28 mouse cellular contexts compared by ENCODE assay signal in genomic region chr4:27945768-27946167, GRCm38 (mm10).
A peak's percentile ranks its signal among the peaks of the same experiment; 100 is the strongest.
DNase-seq lines count a peak whose midpoint lies in the region; ATAC-seq and TF ChIP-seq lines count a peak whose summit lies in the region.
"Had no signal": no experiment of that assay in that cellular context is flagged by ENCODE, and none has a peak within 500 bp of the region (broad histone marks: within the 10 kb centered on the region; RNA-seq: fewer than 3 reads in every experiment).

No protein-coding gene starts in this region.

- no peak overlapping the region for H3K4me2 ChIP-seq in forebrain, postnatal 0 days (ENCODE audit: low read depth)
- no peak overlapping the region for H3K4me2 ChIP-seq in forebrain, embryonic 11.5 days (ENCODE audit: low read depth, low read length, severe bottlenecking)
- H3K4me2 ChIP-seq in hindbrain, embryonic 11.5 days (replicated peaks; ENCODE audit: low read depth, low read length) = no peak overlapping the region
- H3K4me2 ChIP-seq in hindbrain, embryonic 12.5 days (replicated peaks) = no peak overlapping the region
- no peak overlapping the region for H3K4me2 ChIP-seq in midbrain, embryonic 12.5 days (replicated peaks)
- H3K4me2 ChIP-seq: embryonic facial prominence, embryonic 13.5 days; embryonic facial prominence, embryonic 15.5 days; forebrain, embryonic 13.5 days; forebrain, embryonic 15.5 days had no signal

- H3K36me3 ChIP-seq in forebrain, postnatal 0 days (ENCODE audit: insufficient read depth) = no peaks in the 10 kb centered on the region
- no peaks in the 10 kb centered on the region for H3K36me3 ChIP-seq in forebrain, embryonic 11.5 days (ENCODE audit: control insufficient read depth, insufficient read depth, low read length)
- no peaks in the 10 kb centered on the region for H3K36me3 ChIP-seq in hindbrain, embryonic 11.5 days (ENCODE audit: control insufficient read depth, insufficient read depth, low read length)
- no peaks in the 10 kb centered on the region for H3K36me3 ChIP-seq in hindbrain, embryonic 12.5 days
- H3K36me3 ChIP-seq in midbrain, embryonic 12.5 days = no peaks in the 10 kb centered on the region
- H3K36me3 ChIP-seq in midbrain, embryonic 10.5 days = no peaks in the 10 kb centered on the region
- H3K36me3 ChIP-seq: embryonic facial prominence, embryonic 13.5 days; embryonic facial prominence, embryonic 15.5 days; forebrain, embryonic 10.5 days; forebrain, embryonic 15.5 days; G1E had no signal

- no peak for TF ChIP-seq CTCF in forebrain, postnatal 0 days (IDR thresholded peaks at IDR 0.05; ENCODE audit: low read depth)

- H3K27ac ChIP-seq in forebrain, postnatal 0 days (ENCODE audit: low read depth, low read length) = no peak overlapping the region; the same call in 1 of the 2 replicates
- no peak overlapping the region for H3K27ac ChIP-seq in forebrain, embryonic 11.5 days (ENCODE audit: low read depth, low read length)
- H3K27ac ChIP-seq in hindbrain, embryonic 11.5 days (ENCODE audit: low read depth, low read length) = no peak overlapping the region
- H3K27ac ChIP-seq in hindbrain, embryonic 12.5 days = no peak overlapping the region
- no peak overlapping the region for H3K27ac ChIP-seq in midbrain, embryonic 12.5 days (replicated peaks)
- no peak overlapping the region for H3K27ac ChIP-seq in midbrain, embryonic 10.5 days (replicated peaks)
- H3K27ac ChIP-seq: embryonic facial prominence, embryonic 13.5 days; embryonic facial prominence, embryonic 15.5 days; forebrain, embryonic 10.5 days; forebrain, embryonic 13.5 days; forebrain, embryonic 15.5 days had no signal

- H3K4me3 ChIP-seq in forebrain, postnatal 0 days (ENCODE audit: low read depth, low read length) = no peak overlapping the region
- H3K4me3 ChIP-seq in forebrain, embryonic 11.5 days (ENCODE audit: low read depth, low read length) = no peak overlapping the region
- no peak overlapping the region for H3K4me3 ChIP-seq in hindbrain, embryonic 11.5 days (ENCODE audit: low read depth, low read length)
- no peak overlapping the region for H3K4me3 ChIP-seq in hindbrain, embryonic 12.5 days
- no peak overlapping the region for H3K4me3 ChIP-seq in midbrain, embryonic 12.5 days
- H3K4me3 ChIP-seq in midbrain, embryonic 10.5 days = no peak overlapping the region
- H3K4me3 ChIP-seq: embryonic facial prominence, embryonic 13.5 days; embryonic facial prominence, embryonic 15.5 days; erythroblast, embryonic 14.5 days; forebrain, embryonic 10.5 days; forebrain, embryonic 13.5 days; forebrain, embryonic 15.5 days had no signal

- H3K9me3 ChIP-seq in forebrain, postnatal 0 days (ENCODE audit: low read length) = no peaks in the 10 kb centered on the region
- H3K9me3 ChIP-seq in forebrain, embryonic 11.5 days (ENCODE audit: control insufficient read depth, low read length) = no peaks in the 10 kb centered on the region
- no peaks in the 10 kb centered on the region for H3K9me3 ChIP-seq in hindbrain, embryonic 11.5 days (ENCODE audit: control insufficient read depth, low read length)
- no peaks in the 10 kb centered on the region for H3K9me3 ChIP-seq in hindbrain, embryonic 12.5 days (replicated peaks)
- H3K9me3 ChIP-seq in midbrain, embryonic 12.5 days = no peaks in the 10 kb centered on the region
- no peaks in the 10 kb centered on the region for H3K9me3 ChIP-seq in midbrain, embryonic 10.5 days (replicated peaks)
- H3K9me3 ChIP-seq: embryonic facial prominence, embryonic 13.5 days; embryonic facial prominence, embryonic 15.5 days; forebrain, embryonic 10.5 days; forebrain, embryonic 13.5 days; forebrain, embryonic 15.5 days; G1E had no signal

- no peaks in the 10 kb centered on the region for H3K4me1 ChIP-seq in forebrain, postnatal 0 days (ENCODE audit: insufficient read depth)
- no peaks in the 10 kb centered on the region for H3K4me1 ChIP-seq in forebrain, embryonic 11.5 days (replicated peaks; ENCODE audit: control insufficient read depth, insufficient read depth, low read length)
- no peaks in the 10 kb centered on the region for H3K4me1 ChIP-seq in hindbrain, embryonic 11.5 days (replicated peaks; ENCODE audit: control insufficient read depth, insufficient read depth, low read length)
- H3K4me1 ChIP-seq in hindbrain, embryonic 12.5 days = no peaks in the 10 kb centered on the region
- peaks cover 8% of the 10 kb centered on the region for H3K4me1 ChIP-seq in midbrain, embryonic 12.5 days
- peaks cover 22% of the 10 kb centered on the region for H3K4me1 ChIP-seq in midbrain, embryonic 10.5 days
- H3K4me1 ChIP-seq: embryonic facial prominence, embryonic 13.5 days; embryonic facial prominence, embryonic 15.5 days had no signal

- no peaks in the 10 kb centered on the region for H3K27me3 ChIP-seq in forebrain, postnatal 0 days (ENCODE audit: insufficient read depth, low read length)
- no peaks in the 10 kb centered on the region for H3K27me3 ChIP-seq in forebrain, embryonic 11.5 days (ENCODE audit: control insufficient read depth, insufficient read depth, low read length)
- H3K27me3 ChIP-seq in hindbrain, embryonic 11.5 days (ENCODE audit: control insufficient read depth, insufficient read depth, low read length) = no peaks in the 10 kb centered on the region
- H3K27me3 ChIP-seq in hindbrain, embryonic 12.5 days = no peaks in the 10 kb centered on the region
- H3K27me3 ChIP-seq in midbrain, embryonic 12.5 days = peaks cover 12% of the 10 kb centered on the region; the same call in 1 of the 2 replicates
- peaks cover 8% of the 10 kb centered on the region; the same call in 1 of the 2 replicates for H3K27me3 ChIP-seq in midbrain, embryonic 10.5 days (ENCODE audit: low read depth, poor library complexity, severe bottlenecking)
- H3K27me3 ChIP-seq: CH12.LX; embryonic facial prominence, embryonic 13.5 days; embryonic facial prominence, embryonic 15.5 days; forebrain, embryonic 13.5 days; forebrain, embryonic 15.5 days; Patski had no signal

- WGBS in forebrain, postnatal 0 days = 49% methylated on average over 1 of the region's 1 CpGs
- WGBS in forebrain, embryonic 11.5 days = 76% methylated on average over 1 of the region's 1 CpGs
- 77% methylated on average over 1 of the region's 1 CpGs for WGBS in hindbrain, embryonic 11.5 days
- 67% methylated on average over 1 of the region's 1 CpGs for WGBS in hindbrain, embryonic 12.5 days
- WGBS in midbrain, embryonic 12.5 days = 57% methylated on average over 1 of the region's 1 CpGs
- WGBS in midbrain, embryonic 10.5 days = 85% methylated on average over 1 of the region's 1 CpGs

- no peak overlapping the region for H3K9ac ChIP-seq in forebrain, postnatal 0 days
- H3K9ac ChIP-seq in forebrain, embryonic 11.5 days (ENCODE audit: low read length) = no peak overlapping the region
- no peak overlapping the region for H3K9ac ChIP-seq in hindbrain, embryonic 11.5 days (ENCODE audit: low read depth, low read length)
- no peak overlapping the region for H3K9ac ChIP-seq in hindbrain, embryonic 12.5 days
- H3K9ac ChIP-seq in midbrain, embryonic 12.5 days (replicated peaks) = no peak overlapping the region
- H3K9ac ChIP-seq: embryonic facial prominence, embryonic 13.5 days; embryonic facial prominence, embryonic 15.5 days; forebrain, embryonic 13.5 days; forebrain, embryonic 15.5 days had no signal

- no peak for ATAC-seq in forebrain, postnatal 0 days
- no peak for ATAC-seq in forebrain, embryonic 11.5 days (replicated peaks; ENCODE audit: low FRiP score)
- ATAC-seq in hindbrain, embryonic 11.5 days (ENCODE audit: low FRiP score) = peak; percentile 53; the same call in 1 of the 2 replicates
- no peak for ATAC-seq in hindbrain, embryonic 12.5 days (ENCODE audit: low FRiP score)
- ATAC-seq in midbrain, embryonic 12.5 days (ENCODE audit: low FRiP score, low read depth) = 0 out of 2 replicates have a peak, but pooled peaks have one; percentile 35
- ATAC-seq: activated CD4-positive, CD25-positive, alpha-beta regulatory T cell, adult 4 months; CD4-positive, CD25-positive, alpha-beta regulatory T cell, adult 4 months; forebrain, embryonic 13.5 days; forebrain, embryonic 15.5 days; Patski had no signal

- peak; percentile 4 for DNase-seq in forebrain, postnatal 0 days
- DNase-seq in forebrain, embryonic 11.5 days (ENCODE audit: low spot score) = no peak
- no peak for DNase-seq in hindbrain, embryonic 11.5 days (ENCODE audit: low spot score)
- DNase-seq in midbrain, embryonic 10.5 days (ENCODE audit: low spot score) = no peak
- DNase-seq: adrenal gland, adult 8-10 months; adrenal gland, postnatal 14 days; adrenal gland, postnatal 36 days; B cell, adult 2 months; cerebellum, adult 11 months; cerebellum, adult 18-20 months; cerebellum, adult 8-10 months; cerebellum, adult 9-11 months; cerebellum, postnatal 14 days; cerebellum, postnatal 36 days; embryo, embryonic 11 days had no signal

Comparison
In these comparisons a context has a peak if more than half of its experiments do, and no peak if none do; other contexts are left out.
1. ATAC-seq: peak in hindbrain, embryonic 11.5 days (single experiment) and midbrain, embryonic 12.5 days (single experiment); none in forebrain, postnatal 0 days (single experiment), forebrain, embryonic 11.5 days (single experiment) and hindbrain, embryonic 12.5 days (single experiment).